Mouse (Mus musculus) left cerebral cortex, postnatal 25 days (tissue): ENCODE data around the gene Wdr24. TPM values are rescaled to one million over a fixed set of nuclear protein-coding genes. Genes with fewer than 3 reads are reported as not detected.

Source experiments
- DNase-seq, 2 experiments: peaks; one replicate each; pipeline ENCODE4 v3.0.0; 2022; ENCODE audit warnings: low spot score in 2 of 2, mixed read lengths in 1 of 2
- intact Hi-C: fragments of 180-260 bp; cut with DNase I; formaldehyde crosslinking; loops from one replicate; pipeline ENCODE4 v1.15.1; 2025
- total RNA-seq, 2 experiments: library from RNA; stranded (reverse); gene quantifications; 2 replicates each; pipeline ENCODE4 v1.2.3; 2021

The Wdr24 gene
- total RNA-seq, 2 experiments from 2014 or later: 25.1 to 25.4 TPM

DNA sequence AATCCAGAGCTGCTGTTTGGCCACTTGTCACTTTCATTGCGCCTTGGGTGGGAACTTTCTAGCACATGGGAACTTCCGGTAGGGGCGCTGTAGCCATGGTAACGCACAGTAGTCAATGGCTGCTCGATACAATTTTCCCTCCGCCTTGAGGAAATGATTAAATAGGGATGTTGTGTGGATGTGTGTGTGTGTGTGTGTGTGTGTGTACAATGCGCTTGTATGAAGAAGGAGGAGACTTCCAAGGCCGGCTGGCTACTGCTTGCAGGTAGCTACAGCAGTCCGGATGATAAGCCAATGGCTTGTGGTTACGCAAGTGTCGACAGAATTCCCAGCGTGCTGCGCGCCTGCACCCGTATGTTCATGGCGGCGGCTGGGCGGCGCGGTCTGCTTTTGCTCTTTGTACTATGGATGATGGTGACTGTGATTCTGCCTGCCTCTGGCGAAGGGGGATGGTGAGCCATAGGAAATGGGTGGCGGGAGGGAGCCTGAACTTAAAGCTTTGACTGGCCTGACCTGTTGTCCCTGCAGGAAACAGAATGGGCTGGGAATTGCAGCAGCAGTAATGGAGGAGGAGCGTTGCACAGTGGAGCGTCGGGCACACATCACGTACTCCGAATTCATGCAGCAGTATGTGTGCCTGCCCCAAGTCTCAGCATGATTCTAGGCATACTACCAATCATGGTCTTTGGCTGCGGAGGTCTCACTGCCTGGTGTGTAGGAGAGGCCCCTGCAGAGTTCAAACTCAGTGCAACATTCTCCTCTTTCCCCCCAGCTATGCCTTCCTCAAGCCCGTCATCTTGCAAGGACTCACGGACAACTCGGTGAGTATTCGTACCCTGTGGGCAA is 5.5 kb downstream of the Wdr24 start, which contains the start of gene Jmjd8:
TSS of gene Jmjd8 (plus strand) at position 156 of the 846 bp plus-strand sequence.
- intact Hi-C loops: no loop called here
- DNase-seq: peak; percentile 90 to 92

- intact Hi-C loops: no loop called here
- no peak for DNase-seq
These were observed 6.2 kb downstream of the Wdr24 start for GRCm38 (mm10) chr17:25829558-25830017.

- intact Hi-C loops: no loop called here
- no peak for DNase-seq
These were observed 6.8 kb downstream of the Wdr24 start for GRCm38 (mm10) chr17:25830200-25830753.

DNA sequence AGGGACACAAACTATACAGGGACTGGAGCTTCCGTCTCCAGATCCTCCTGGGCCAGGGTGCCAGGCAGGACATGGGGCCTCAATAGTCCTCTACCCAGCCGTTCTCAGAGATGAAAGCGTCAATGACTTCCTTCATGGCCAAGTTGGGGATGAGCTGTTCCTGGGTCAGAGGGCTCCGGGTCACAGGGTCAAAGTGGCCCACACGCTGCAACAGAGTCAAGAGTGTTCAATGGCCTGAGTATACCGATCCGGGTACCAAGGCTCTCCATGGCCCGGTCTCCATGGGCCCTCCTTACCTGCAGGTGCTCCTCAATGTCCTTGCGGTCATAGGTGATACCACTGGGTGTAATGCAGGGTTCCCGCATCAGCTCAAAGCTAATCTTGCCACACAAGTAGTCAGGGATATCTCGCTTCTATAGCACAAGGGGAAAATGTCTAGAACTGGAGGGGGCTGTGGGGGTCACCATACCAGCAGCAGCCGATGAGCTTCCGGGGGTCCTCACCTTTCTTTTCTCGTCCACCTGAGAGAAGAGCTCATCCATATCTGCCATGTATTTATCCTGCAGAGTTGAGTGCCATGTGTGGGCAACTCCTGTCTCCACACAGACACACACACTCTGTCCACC is 7.5 kb downstream of the Wdr24 start:
- no peak for DNase-seq
- intact Hi-C loops: no loop called here

GRCm38 (mm10) chr17:25831451-25832281 is 8.2 kb downstream of the Wdr24 start:
- intact Hi-C loops: no loop called here
- DNase-seq: no peak

GRCm38 (mm10) chr17:25832436-25833290 is 9.2 kb downstream of the Wdr24 start:
- intact Hi-C loops: no loop called here
- peak; percentile 98 to 99 for DNase-seq

GRCm38 (mm10) chr17:25833291-25833663 is 9.8 kb downstream of the Wdr24 start, which contains the start of gene Stub1:
Stub1 (minus strand) TSS chr17:25833404.
- peak; percentile 85 to 90 for DNase-seq
- intact Hi-C loops: no loop called here

DNA sequence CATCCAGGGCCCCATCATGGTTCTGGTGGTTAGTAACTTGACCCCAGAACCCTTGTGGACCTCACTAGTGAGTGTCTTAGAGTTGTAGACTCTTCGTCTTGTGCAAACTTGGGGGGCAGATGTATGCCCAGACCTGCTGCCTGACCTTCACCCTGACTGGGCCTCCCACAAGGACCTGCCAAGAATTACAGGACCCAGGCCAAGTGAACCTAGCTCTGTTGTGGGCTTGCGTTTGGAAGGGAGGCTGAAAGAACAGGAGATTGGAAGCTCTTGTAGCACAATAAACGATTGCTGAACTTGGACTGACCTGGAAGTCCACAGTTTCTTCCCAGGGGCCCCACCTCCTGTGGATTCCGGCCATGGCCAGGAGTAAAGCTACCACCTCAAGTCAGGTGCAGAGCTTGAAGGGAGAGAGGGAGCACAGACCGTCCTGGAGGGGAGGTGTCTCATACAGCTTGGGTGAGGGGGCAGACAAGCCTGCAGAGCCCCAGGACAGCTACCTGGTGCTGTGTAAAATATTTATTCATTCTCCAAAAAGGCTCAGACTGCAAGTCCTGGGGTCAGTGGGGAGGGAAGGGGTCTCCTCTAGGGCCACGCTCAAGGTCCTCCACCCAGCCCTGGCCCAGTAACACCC is 10.7 kb downstream of the Wdr24 start:
- DNase-seq: no peak
- intact Hi-C loops: no loop called here

GRCm38 (mm10) chr17:25834595-25835222 is 11.3 kb downstream of the Wdr24 start:
- no peak for DNase-seq
- intact Hi-C loops: no loop called here

DNA sequence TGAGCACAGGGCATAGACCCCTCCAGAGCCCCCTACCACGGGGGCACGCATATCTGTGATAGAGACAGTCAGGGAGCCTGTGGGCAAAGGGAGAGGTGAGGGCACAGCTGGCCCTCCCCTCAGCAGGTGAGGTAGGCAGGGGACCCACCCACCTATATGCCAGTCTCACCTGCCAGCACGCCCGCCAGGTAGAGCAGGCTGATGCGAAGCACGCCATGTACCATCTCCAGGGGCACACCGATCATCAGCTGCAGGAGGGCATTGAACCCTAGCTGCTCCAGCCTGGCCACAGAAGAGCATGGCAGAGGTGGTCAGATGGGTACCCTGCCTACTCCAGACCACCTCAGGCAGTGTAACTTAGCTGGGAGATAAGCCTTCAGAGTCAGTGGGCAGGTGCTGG is 11.9 kb downstream of the Wdr24 start:
- intact Hi-C loops: no loop called here
- no peak for DNase-seq

GRCm38 (mm10) chr17:25835816-25836215 is 12.4 kb downstream of the Wdr24 start:
- no peak for DNase-seq
- intact Hi-C loops: no loop called here

DNA sequence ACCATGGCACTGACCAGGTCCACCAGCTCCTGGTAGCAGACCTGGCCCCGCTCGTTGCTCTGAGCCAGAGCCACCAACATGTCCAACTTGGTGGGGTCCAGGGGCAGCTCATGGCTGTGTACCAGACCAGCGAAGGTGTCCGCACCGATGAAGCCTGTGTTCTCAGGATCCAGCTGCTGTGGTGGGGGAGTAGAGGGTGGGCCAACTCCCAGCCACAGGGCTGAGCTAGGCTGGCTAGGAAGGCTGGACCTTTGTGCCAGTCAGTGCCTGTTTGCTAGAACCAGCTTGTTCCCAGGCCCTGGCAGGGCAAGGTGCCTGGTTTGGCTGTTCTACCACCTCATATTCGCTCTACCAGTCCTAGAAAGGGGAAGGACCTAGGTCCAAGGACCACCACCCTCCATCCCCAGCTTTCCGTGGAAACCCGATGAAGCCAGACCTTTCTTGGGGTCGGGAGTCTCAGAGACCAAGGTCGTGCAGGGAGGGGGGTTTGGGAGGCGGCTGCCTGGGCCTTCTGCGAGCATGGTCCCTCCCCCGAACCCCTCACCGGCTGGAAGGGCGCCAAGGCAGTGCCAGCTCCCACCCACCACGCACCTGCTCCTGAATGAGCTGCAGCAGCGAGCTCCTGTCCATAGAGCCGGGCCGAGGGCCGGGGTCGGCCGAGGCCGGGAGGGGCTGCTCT is 13.1 kb downstream of the Wdr24 start:
- no peak for DNase-seq
- intact Hi-C loops: no loop called here

- intact Hi-C loops: no loop called here
- DNase-seq: peak; percentile 87 to 94
These were observed 13.6 kb downstream of the Wdr24 start, which contains the start of gene Rhbdl1 for GRCm38 (mm10) chr17:25837076-25837410. Rhbdl1 (minus strand) TSS chr17:25837295.

DNA sequence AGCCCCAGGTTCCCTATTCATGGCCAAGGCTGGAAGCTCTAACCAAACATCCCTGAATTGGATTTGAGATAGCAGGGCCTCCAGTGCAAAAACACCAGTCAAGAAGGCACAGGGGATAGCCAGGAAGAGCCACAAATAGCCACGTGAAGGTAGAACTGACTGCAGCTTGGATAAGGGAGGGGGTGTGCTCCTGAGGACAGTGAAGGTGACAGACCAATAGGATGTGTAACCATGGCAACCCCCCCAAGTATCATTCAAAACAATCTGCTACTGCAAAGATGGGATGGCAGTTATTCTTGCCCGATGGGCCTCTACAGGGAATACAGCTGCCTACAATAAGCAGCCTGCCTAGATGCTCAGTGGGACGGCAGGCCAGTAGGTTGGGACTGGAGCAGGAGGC is 14.1 kb downstream of the Wdr24 start:
- DNase-seq: peak; percentile 26 to 52
- intact Hi-C loops: no loop called here

DNA sequence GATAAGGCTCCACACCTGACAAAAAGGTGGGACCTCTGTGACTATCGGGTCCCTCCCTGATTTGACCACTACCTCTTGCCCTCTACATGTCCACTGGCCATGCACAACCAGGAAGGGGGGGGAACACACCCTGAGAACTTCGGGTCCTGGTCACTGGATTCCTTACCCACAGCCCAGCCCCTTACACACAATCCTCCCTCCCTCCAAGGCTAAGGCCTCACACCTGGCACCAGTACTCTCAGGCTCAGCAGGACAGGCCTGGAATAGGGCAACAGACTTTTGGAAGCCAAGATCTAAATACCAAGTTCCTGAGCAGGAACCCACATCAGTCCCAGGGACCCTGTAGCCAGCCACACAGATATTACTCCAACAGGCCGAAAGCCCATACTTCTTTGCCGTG is 15.5 kb downstream of the Wdr24 start:
- DNase-seq: no peak
- intact Hi-C loops: no loop called here

DNA sequence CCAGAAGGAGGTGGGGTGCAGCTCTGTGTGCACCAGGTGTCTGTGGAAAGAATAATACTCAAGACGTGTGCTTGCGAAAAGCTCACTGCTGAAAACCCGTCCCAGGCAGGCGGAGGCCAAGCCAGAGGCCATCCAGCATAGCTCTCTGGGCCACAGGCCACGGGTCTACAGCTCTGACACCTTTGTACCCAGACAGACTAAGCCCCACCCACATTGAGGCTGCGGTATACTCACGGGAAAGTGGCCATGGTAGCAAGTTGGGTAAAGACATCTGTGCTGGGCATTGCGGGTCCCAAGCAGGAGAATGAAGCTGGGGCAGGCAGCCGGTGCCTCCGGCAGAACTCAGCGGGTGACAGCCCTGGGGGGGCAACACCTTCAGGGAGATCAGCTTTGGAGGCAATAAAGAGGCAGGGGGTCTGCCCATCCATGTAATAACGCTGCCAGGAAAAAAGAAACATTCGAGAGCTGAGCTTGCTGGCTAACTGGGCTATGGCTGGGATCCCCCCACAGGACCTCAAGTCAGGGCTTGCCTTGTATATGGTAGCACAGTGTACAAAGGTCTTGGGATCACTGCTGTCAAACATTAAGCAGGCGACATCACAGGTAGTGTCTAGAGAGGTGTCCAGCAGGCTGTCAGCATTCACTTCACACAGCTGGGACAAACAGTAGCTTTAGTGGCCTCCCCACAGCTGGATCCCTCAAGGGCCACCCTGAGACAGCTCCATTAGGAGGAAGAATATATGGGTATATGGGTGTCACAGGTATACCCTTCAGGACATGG is 16.2 kb downstream of the Wdr24 start:
- intact Hi-C loops: no loop called here

DNA sequence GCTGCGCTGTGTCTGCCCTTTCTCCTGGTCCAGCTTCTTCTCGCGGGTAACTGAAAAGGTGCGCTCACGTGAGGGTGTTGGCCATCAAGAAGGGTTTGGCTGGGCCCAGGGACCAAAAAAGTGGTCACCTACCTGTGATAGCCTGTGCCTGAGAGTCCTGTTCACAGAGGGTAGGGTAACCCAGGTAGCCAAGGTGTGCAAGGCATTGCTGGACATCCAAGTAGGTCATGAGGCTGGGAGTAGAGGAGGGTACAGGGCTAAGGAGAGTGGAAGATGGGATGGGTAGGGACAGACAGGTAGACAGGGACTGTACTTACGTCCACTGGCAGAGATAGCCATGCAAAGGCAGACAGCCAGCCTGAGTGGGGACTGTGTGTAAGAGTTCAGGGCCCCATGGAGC is 17.1 kb downstream of the Wdr24 start:
- intact Hi-C loops: no loop called here

More for the DNA sequence above, 16.2 kb downstream of the Wdr24 start:
- no peak for DNase-seq

More for the DNA sequence above, 17.1 kb downstream of the Wdr24 start:
- no peak for DNase-seq
